In the genomic region with DNA sequence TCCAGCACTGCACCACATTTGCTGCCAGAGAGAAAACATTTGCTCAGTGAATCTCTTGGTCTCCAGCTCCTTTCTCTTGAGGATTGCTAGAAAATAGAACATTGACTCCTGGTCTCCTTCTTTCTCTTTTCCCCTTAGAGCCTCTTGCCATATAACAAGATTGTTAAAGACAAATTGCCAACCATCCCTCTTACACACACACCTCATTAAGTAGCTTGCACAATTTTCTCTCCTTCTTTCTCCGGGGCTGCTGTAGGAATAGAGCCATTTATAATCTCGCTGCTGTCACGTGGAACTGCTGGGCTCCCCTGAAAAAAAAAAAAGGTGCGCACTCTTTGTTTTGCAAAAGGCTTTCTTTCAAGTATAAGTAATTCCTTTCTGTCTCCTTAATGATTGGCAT, we compare ENCODE assay signal across 20 mouse cellular contexts.
DNase-seq lines count a peak whose midpoint lies in the region; ATAC-seq and TF ChIP-seq lines count a peak whose summit lies in the region.
"Had no signal": no experiment of that assay in that cellular context is flagged by ENCODE, and none has a peak within 500 bp of the region (broad histone marks: within the 10 kb centered on the region; RNA-seq: fewer than 3 reads in every experiment).

No protein-coding gene starts in this region.

- no peak overlapping the region for H3K27ac ChIP-seq in lung, postnatal 0 days (ENCODE audit: low read length)
- H3K27ac ChIP-seq in hindbrain, embryonic 13.5 days, result peak overlapping the region; percentile 66
- no peak overlapping the region for H3K27ac ChIP-seq in midbrain, embryonic 15.5 days
- H3K27ac ChIP-seq: embryonic facial prominence, embryonic 15.5 days; forebrain, embryonic 10.5 days; forebrain, embryonic 15.5 days; hindbrain, embryonic 15.5 days had no signal

- no peak for TF ChIP-seq POLR2A in brain, embryonic 14.5 days (IDR thresholded peaks at IDR 0.05; ENCODE audit: borderline replicate concordance, extremely low read depth, insufficient read depth, insufficient read length, poor library complexity, severe bottlenecking)

- H3K9me3 ChIP-seq in lung, postnatal 0 days (ENCODE audit: low read length), result no peaks in the 10 kb centered on the region
- no peaks in the 10 kb centered on the region for H3K9me3 ChIP-seq in hindbrain, embryonic 13.5 days
- no peaks in the 10 kb centered on the region for H3K9me3 ChIP-seq in midbrain, embryonic 15.5 days
- H3K9me3 ChIP-seq: embryonic facial prominence, embryonic 15.5 days; forebrain, embryonic 10.5 days; forebrain, embryonic 15.5 days; G1E; heart, embryonic 12.5 days; hindbrain, embryonic 15.5 days had no signal

- TF ChIP-seq EP300 in lung, postnatal 0 days (IDR thresholded peaks at IDR 0.05), result no peak

- H3K4me1 ChIP-seq in lung, postnatal 0 days (ENCODE audit: insufficient read depth, low read depth, low read length), result no peaks in the 10 kb centered on the region
- H3K4me1 ChIP-seq in hindbrain, embryonic 13.5 days (replicated peaks), result 0 out of 2 replicates have a peak, but pooled peaks cover 8% of the 10 kb centered on the region
- no peaks in the 10 kb centered on the region for H3K4me1 ChIP-seq in midbrain, embryonic 15.5 days
- H3K4me1 ChIP-seq: forebrain, embryonic 10.5 days; forebrain, embryonic 15.5 days; heart, embryonic 12.5 days; hindbrain, embryonic 15.5 days had no signal

- TF ChIP-seq CTCF in lung, postnatal 0 days (IDR thresholded peaks at IDR 0.05), result no peak
- no peak for TF ChIP-seq CTCF in brain, embryonic 14.5 days (IDR thresholded peaks at IDR 0.05; ENCODE audit: borderline replicate concordance, extremely low read depth, insufficient read depth, insufficient read length)

- no peaks in the 10 kb centered on the region for H3K36me3 ChIP-seq in lung, postnatal 0 days (ENCODE audit: insufficient read depth, low read length)
- H3K36me3 ChIP-seq in hindbrain, embryonic 13.5 days, result no peaks in the 10 kb centered on the region
- H3K36me3 ChIP-seq in midbrain, embryonic 15.5 days (replicated peaks), result no peaks in the 10 kb centered on the region
- H3K36me3 ChIP-seq: embryonic facial prominence, embryonic 15.5 days; forebrain, embryonic 10.5 days; forebrain, embryonic 15.5 days; G1E; heart, embryonic 12.5 days; hindbrain, embryonic 15.5 days had no signal

- ATAC-seq in lung, postnatal 0 days, result no peak
- ATAC-seq in hindbrain, embryonic 13.5 days (ENCODE audit: low FRiP score), result no peak
- no peak for ATAC-seq in midbrain, embryonic 15.5 days (replicated peaks)
- ATAC-seq: forebrain, embryonic 15.5 days had no signal

- peak; percentile 54 for DNase-seq in lung, postnatal 0 days (ENCODE audit: low spot score)
- no peak for DNase-seq in lung, postnatal 10 days
- peak; percentile 25 for DNase-seq in brain, embryonic 14.5 days (ENCODE audit: low read depth)
- no peak for DNase-seq in frontal cortex, postnatal 10 days (ENCODE audit: low spot score in 2 of 2)
- DNase-seq: adrenal gland, adult 8-10 months; adrenal gland, postnatal 36 days; cerebellum, adult 11 months; cerebellum, adult 8-10 months; cerebellum, postnatal 14 days; embryo, embryonic 11 days; gastrocnemius, postnatal 10 days had no signal

- H3K4me3 ChIP-seq in lung, postnatal 0 days (ENCODE audit: low read depth, low read length), result no peak overlapping the region
- H3K4me3 ChIP-seq in hindbrain, embryonic 13.5 days, result no peak overlapping the region
- H3K4me3 ChIP-seq in midbrain, embryonic 15.5 days, result no peak overlapping the region
- H3K4me3 ChIP-seq: embryonic facial prominence, embryonic 15.5 days; erythroblast, embryonic 14.5 days; forebrain, embryonic 10.5 days; forebrain, embryonic 15.5 days; heart, embryonic 12.5 days; hindbrain, embryonic 15.5 days had no signal

- WGBS in lung, postnatal 0 days, result 54% methylated on average over 4 of the region's 4 CpGs
- 38% methylated on average over 4 of the region's 4 CpGs for WGBS in hindbrain, embryonic 13.5 days
- WGBS in midbrain, embryonic 15.5 days, result 74% methylated on average over 4 of the region's 4 CpGs

- no peak overlapping the region for H3K9ac ChIP-seq in lung, postnatal 0 days (replicated peaks; ENCODE audit: low read depth)
- H3K9ac ChIP-seq in hindbrain, embryonic 13.5 days, result no peak overlapping the region
- H3K9ac ChIP-seq in midbrain, embryonic 15.5 days, result no peak overlapping the region
- H3K9ac ChIP-seq: embryonic facial prominence, embryonic 15.5 days; forebrain, embryonic 15.5 days; heart, embryonic 12.5 days; hindbrain, embryonic 15.5 days had no signal

- no peak overlapping the region for H3K4me2 ChIP-seq in lung, postnatal 0 days (replicated peaks; ENCODE audit: low read depth, low read length)
- H3K4me2 ChIP-seq in hindbrain, embryonic 13.5 days, result no peak overlapping the region
- H3K4me2 ChIP-seq in midbrain, embryonic 15.5 days, result no peak overlapping the region
- H3K4me2 ChIP-seq: embryonic facial prominence, embryonic 15.5 days; forebrain, embryonic 15.5 days; heart, embryonic 12.5 days; hindbrain, embryonic 15.5 days had no signal

- H3K27me3 ChIP-seq in lung, postnatal 0 days (replicated peaks; ENCODE audit: insufficient read depth, low read length), result no peaks in the 10 kb centered on the region
- H3K27me3 ChIP-seq in hindbrain, embryonic 13.5 days, result no peaks in the 10 kb centered on the region
- H3K27me3 ChIP-seq in midbrain, embryonic 15.5 days (replicated peaks), result no peaks in the 10 kb centered on the region
- H3K27me3 ChIP-seq: embryonic facial prominence, embryonic 15.5 days; forebrain, embryonic 15.5 days; heart, embryonic 12.5 days; hindbrain, embryonic 15.5 days had no signal

Comparison
In these comparisons a context has a peak if more than half of its experiments do, and no peak if none do; other contexts are left out.
1. DNase-seq: peak in lung, postnatal 0 days (single experiment) and brain, embryonic 14.5 days (single experiment); none in lung, postnatal 10 days (single experiment) and frontal cortex, postnatal 10 days (0 of 2).